Comparison of ENCODE assay signal across 17 mouse cellular contexts in the genomic region with DNA sequence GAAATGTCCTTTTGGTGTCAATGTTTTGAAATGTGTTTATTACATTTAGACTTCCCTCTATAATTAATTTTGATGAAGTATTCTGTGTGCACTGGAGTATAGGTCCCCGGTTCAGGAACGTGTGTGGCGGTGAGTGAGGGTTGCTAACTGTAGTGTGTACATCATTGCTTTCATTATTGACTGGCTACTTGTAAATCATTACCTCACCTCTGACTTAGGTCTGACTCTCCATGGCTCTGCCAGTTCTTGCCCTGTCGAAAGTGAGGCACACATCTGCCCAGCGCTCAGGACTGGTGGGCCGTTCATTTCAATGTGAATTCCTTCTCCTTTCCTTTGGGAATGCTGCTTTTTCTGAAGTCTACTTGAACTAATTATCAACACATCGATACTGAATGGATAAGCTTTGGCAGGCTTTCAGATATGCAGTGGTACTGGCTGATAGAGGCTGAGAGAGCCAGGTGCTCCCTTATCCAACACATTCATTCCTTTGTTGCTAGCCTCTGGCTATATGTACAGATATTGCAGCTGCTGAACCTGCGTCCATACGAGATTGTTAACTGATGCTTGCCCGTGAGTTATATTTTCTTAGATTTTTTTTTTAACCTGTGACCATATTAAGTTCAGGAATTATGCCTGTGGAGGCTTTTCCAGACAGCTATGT.
DNase-seq lines count a peak whose midpoint lies in the region; ATAC-seq and TF ChIP-seq lines count a peak whose summit lies in the region.
"Had no signal": no experiment of that assay in that cellular context is flagged by ENCODE, and none has a peak within 500 bp of the region (broad histone marks: within the 10 kb centered on the region; RNA-seq: fewer than 3 reads in every experiment).

No protein-coding gene starts in this region.

- no peak overlapping the region for H3K4me3 ChIP-seq in kidney, adult 2 months (ENCODE audit: insufficient read depth, low read depth, low read length)
- no peak overlapping the region for H3K4me3 ChIP-seq in neural tube, embryonic 12.5 days
- H3K4me3 ChIP-seq in liver, embryonic 16.5 days (ENCODE audit: low read depth, low read length), result no peak overlapping the region

- TF ChIP-seq POLR2A in kidney, adult 2 months (IDR thresholded peaks at IDR 0.05; ENCODE audit: low read depth, low read length), result no peak

- H3K9me3 ChIP-seq in neural tube, embryonic 12.5 days, result no peaks in the 10 kb centered on the region
- no peaks in the 10 kb centered on the region for H3K9me3 ChIP-seq in liver, embryonic 16.5 days (replicated peaks; ENCODE audit: control insufficient read depth, low read length)

- no peak overlapping the region for H3K9ac ChIP-seq in neural tube, embryonic 12.5 days
- H3K9ac ChIP-seq in liver, embryonic 16.5 days (ENCODE audit: low read depth, low read length), result no peak overlapping the region
- H3K9ac ChIP-seq: liver, embryonic 14.5 days had no signal

- no peaks in the 10 kb centered on the region; the same call in 1 of the 2 replicates for H3K4me1 ChIP-seq in kidney, adult 2 months (ENCODE audit: control insufficient read depth, insufficient read depth, low read length)
- H3K4me1 ChIP-seq in neural tube, embryonic 12.5 days, result no peaks in the 10 kb centered on the region
- no peaks in the 10 kb centered on the region for H3K4me1 ChIP-seq in liver, embryonic 16.5 days (ENCODE audit: control insufficient read depth, low read depth, low read length)

- WGBS in kidney, adult 2 months, result 42% methylated on average over 10 of the region's 10 CpGs
- WGBS in neural tube, embryonic 12.5 days, result 81% methylated on average over 10 of the region's 10 CpGs
- 63% methylated on average over 10 of the region's 10 CpGs for WGBS in liver, embryonic 16.5 days (ENCODE audit: insufficient replicate concordance)

- H3K27ac ChIP-seq in kidney, adult 2 months (ENCODE audit: insufficient read depth, low read depth, low read length), result no peak overlapping the region
- H3K27ac ChIP-seq in neural tube, embryonic 12.5 days, result no peak overlapping the region
- no peak overlapping the region for H3K27ac ChIP-seq in liver, embryonic 16.5 days (ENCODE audit: low read length)
- H3K27ac ChIP-seq: liver, embryonic 14.5 days had no signal

- H3K4me2 ChIP-seq in neural tube, embryonic 12.5 days (replicated peaks), result no peak overlapping the region
- no peak overlapping the region for H3K4me2 ChIP-seq in liver, embryonic 16.5 days (ENCODE audit: low read depth, low read length)
- H3K4me2 ChIP-seq: heart, embryonic 11.5 days had no signal

- ATAC-seq in neural tube, embryonic 12.5 days (ENCODE audit: low FRiP score, low read depth), result 0 out of 2 replicates have a peak, but pooled peaks have one; percentile 37
- peak; percentile 67; the same call in 1 of the 2 replicates for ATAC-seq in liver, embryonic 16.5 days (ENCODE audit: low read depth)

- no peaks in the 10 kb centered on the region for H3K27me3 ChIP-seq in kidney, adult 2 months (replicated peaks; ENCODE audit: control insufficient read depth, insufficient read depth, low read length)
- H3K27me3 ChIP-seq in neural tube, embryonic 12.5 days (replicated peaks), result no peaks in the 10 kb centered on the region
- H3K27me3 ChIP-seq in liver, embryonic 16.5 days (ENCODE audit: control insufficient read depth, insufficient read depth, low read depth, low read length), result no peaks in the 10 kb centered on the region

- no peaks in the 10 kb centered on the region for H3K36me3 ChIP-seq in kidney, adult 2 months (ENCODE audit: control insufficient read depth, insufficient read depth, low read length)
- no peaks in the 10 kb centered on the region for H3K36me3 ChIP-seq in neural tube, embryonic 12.5 days
- H3K36me3 ChIP-seq in liver, embryonic 16.5 days (ENCODE audit: control insufficient read depth, insufficient read depth), result no peaks in the 10 kb centered on the region
- H3K36me3 ChIP-seq: G1E had no signal

- peak; percentile 20 for DNase-seq in kidney, adult 2 months
- no peak for DNase-seq in kidney, adult 18-20 months
- DNase-seq in neural tube, embryonic 10.5 days (ENCODE audit: extremely low spot score, low spot score), result no peak
- DNase-seq in frontal cortex, postnatal 25 days (ENCODE audit: low spot score in 2 of 2), result no peak
- DNase-seq in cerebellum, adult 8-10 months, result no peak
- DNase-seq: adrenal gland, postnatal 14 days; cerebellum, adult 9-10 months; embryo, embryonic 11 days; gastrocnemius, postnatal 14 days; heart, postnatal 36 days; right cerebral cortex, adult 18-20 months; thymus, postnatal 25 days had no signal

- TF ChIP-seq CTCF in kidney, adult 2 months (conservative IDR thresholded peaks at IDR 0.05; ENCODE audit: insufficient read depth, insufficient read length, low read depth, low read length), result no peak
